Mouse (Mus musculus) naive thymus-derived CD4-positive, alpha-beta T cell, adult 2 months (primary cell): ENCODE measurements around the gene Gm28635.

Experiments
- DNase-seq: peaks from one replicate; pipeline ENCODE4 v3.0.0-alpha.2; 2011; ENCODE audit warnings: low read depth

Gm28635 gene

DNA sequence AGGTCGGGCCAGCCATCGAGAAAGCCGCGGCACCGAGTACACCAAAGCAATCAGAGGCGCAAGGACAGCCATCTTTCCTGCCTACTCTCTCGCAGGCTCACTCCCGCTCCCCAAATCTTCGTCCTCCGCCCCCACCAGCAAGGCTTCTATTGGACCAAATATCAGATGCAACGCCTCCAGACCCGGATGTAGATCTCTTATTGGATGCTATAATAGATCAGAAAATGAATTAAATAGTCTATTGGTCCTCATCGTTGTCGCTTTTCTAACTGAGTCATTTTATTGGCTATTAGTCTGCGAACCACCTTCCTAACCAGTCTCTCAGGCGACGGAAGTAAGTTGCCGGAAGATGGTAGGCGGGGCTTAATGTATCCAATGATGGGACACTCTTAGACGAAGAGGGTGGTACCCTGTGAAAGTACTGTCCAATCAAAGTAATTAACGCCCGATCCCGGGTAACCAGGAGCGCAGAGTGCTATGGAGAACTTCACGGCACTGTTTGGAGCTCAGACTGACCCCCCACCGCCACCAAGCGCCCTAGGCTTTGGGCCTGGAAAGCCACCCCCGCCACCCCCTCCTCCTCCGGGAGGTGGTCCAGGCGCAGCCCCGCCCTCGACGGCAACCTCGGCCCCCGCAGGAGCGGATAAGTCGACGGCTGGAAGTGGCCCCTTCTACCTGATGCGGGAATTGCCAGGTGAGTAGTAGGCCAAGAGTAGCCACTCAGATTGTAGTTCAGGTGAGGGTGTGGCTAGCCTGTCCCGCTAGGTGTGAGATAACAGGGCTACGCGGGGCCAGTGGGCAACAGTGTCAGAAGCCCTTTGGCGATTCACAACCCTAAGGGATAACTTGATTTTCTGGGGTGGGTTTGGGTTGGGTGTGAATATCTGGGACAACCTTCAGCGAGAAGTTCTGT, at the start of gene Gm28635, which contains the start of gene Med19:
Gene Gm28635 (minus strand): TSS at position 74 of the 913 bp plus-strand sequence.
Gene Med19 (plus strand): TSS at position 435 of the 913 bp plus-strand sequence.
- DNase-seq, result peak; percentile 98

DNA sequence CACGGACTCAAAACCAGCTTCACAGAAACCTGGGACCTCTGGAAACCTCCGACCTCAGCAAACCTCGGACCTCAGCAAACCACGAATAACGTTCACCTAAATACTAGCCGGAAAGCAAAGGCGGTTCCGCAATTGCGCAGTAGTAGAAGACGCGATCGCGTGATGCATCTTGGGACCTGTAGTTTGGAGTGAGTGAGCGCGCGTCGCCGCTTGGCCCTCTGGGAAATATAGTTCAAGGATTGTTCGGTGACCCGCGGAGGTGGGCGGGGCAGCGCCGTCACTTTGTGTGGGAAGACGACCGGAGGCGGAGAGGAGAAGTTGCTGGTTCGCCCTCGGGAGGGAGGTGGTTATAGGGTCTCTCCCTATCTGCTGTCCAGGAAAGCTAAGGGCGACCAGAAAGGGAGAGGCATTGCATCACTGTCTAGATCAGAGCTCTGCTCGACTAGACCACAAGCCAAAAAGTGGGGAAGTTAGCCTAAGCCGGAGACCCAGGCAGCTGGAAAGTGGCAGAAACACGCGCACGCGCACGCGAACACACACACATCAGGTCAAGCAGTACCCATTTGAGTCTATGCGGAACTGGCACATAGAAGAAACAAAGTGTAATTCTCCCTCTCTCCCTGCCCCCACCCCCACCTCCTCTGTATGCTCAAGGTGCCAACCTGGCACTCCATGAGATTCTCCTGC, 49.5 kb upstream of the Gm28635 start, which contains the start of gene Clp1:
Gene Clp1 (minus strand): TSS at position 179 of the 687 bp plus-strand sequence.
- DNase-seq, result peak; percentile 96

DNA sequence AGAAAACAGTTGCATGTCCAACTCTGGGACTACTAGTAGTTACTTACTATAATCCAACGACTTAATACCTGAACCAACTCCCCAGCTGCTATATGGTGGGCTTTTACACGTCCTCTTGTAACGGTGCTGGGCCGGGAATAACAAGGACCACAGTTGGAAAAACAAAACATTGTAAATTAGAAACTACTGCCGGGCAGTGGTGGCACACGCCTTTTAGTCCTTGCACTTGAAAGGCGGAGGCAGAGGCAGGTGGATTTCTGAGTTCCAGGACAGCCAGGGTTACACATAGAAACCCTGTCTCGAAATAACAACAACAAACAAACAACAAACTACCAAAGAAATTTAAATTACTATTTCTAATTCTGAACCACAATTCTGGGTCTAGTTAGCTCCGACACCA, 48.9 kb upstream of the Gm28635 start:
- DNase-seq, result peak; percentile 28

GRCm38 (mm10) chr2:84725770-84726169, 47.9 kb upstream of the Gm28635 start:
- no peak for DNase-seq

DNA sequence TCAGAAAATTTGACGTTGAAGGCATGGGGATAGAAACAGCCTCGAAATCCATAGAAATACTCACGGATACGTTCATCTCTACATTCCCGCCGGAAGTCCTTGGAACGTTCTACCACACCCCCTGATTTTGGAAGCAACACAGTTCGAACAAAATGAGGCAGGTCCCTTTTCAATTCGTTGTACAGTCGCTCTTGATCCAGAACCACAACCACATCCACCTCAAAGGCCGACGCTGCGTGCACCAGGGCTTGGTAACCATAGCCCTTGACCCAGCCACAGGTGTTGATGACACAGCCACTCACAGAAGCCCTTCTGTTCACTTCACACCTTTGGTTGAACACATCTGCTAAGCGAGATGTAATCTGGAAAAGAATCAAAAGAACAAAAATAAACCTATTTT, 46.0 kb upstream of the Gm28635 start:
- no peak for DNase-seq

DNA sequence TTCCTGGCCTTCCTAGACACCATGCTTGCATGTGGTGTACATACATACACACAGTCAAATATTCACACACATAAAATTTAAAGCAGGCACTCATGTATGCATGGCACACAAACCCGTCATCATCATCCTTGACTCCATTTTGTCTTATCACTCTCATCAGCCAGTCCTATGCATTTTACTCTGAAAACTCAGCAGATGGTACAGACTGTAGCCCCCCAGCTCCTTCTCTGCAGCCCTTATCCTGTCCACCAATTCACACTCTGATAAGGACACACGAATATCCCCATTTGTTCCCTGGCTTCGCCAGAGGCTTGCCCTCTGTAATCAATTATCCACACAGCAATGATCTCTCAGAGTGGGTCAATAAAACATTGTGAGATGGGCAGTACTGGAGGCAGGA, 43.3 kb upstream of the Gm28635 start:
- no peak for DNase-seq

DNA sequence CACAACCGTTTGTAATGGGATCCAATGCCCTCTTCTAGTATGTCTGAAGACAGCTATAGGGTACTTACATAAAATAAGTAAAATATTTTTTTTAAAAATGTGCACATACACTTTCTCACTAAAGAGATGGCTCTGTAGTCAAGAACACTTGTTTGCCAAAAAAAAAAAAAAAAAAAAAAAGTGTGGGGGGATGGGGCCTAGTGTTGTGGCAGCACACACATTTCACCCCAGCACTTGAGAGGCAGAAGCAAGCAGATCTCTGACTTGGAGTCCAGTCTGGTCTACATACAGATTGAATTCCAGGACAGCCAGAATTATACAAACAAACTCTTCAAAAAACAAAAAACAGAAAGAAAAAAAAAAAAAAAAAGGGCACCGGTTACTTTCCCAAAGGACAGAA, 42.9 kb upstream of the Gm28635 start:
- no peak for DNase-seq

DNA sequence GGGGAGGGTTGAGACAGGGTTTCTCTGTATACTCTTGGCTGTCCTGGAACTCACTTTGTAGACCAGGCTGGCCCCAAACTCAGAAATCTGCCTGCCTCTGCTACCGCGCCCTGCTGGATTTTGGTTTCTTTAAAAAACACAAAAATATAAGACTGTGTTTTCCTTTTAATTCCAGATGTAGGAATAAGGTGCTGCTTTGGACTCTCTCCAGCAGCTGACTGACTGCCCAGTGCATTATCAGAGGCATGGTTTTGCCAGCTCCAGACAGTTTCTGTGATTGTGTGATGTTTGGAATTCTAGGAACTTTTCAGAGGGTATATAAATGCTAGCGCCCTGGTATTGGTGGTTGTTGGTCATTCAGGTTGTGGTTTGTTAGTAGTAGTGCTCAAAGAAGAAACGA, 39.5 kb upstream of the Gm28635 start:
- DNase-seq, result no peak

- no peak for DNase-seq
Observed at GRCm38 (mm10) chr2:84716423-84717355, 38.8 kb upstream of the Gm28635 start.

DNA sequence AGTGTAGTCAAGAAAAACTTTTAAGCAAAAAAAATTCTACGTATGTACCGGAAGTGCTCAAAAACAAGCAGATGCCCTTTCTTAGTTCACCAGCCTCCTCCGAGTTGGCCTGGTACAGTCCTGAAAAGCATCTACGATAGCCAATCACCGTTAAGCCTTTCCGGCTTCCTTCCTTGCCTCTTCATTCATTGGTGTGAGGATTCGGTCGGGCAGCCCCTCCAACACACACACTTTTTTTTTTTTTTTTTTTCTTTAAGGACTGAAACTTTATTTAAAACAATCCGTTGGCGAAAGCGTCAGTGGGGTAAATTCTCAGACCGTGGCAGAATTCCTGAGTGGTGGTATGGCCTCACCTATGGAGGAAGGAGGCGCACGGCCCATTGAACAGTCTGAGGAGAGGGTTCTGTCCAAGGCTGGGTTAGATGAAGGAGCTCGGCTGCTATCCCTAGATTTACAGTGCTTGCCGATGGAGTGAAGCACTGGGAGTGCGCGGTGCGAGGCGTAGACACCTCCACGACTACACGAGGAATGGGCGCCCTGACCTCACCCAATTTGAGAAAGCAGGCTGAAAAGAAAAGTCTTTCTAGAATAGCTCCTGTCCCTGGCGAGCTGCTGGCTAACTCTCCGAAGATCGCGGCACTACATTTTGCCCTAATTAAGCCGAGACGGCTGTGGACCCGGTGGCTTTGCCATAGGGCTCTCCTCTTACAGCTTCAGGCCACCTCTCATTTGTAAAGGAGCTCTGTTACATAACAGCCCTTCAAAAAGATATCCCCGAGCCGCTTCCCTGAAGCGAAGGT, 37.9 kb upstream of the Gm28635 start:
- DNase-seq, result no peak

DNA sequence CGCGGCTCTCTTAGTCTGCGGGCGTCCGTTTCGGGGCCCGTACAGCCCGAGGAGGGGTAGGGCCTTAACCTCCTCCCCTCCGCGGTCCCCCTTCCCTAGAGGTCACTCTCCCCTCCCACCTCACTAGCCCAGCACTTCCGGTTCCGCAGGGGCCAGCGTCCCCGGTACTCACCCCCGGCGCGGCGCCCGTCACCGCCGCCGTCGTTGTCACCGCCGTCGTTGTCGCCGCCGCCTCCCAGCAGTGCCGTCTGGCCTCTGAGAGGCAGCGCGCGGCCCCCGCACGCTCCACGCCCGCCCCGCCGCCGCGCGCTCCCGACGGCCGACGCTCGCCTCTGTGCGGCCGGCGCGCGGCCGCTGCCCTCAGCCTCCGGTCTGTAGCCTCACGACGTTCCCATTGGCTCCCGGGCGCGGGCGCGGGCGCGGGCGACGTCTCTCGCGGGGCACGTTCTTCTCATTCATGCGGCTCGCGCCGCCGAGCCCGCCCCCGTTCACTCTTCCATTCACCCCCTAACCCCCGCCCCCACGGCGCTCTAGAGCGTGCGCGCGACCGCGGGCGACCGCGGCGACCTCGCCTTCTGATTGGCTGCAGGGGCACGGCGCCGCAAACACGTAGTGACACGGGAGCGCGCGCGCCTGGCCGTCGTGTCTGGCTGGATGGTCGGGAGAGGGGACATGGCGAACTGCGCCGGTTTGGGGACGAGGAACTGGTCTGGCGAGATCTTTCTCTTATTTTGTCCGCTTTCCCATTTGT, 37.1 kb upstream of the Gm28635 start, which contains the start of gene Zdhhc5:
Gene Zdhhc5 (minus strand): TSS at position 370 of the 751 bp plus-strand sequence.
- peak; percentile 99 for DNase-seq

DNA sequence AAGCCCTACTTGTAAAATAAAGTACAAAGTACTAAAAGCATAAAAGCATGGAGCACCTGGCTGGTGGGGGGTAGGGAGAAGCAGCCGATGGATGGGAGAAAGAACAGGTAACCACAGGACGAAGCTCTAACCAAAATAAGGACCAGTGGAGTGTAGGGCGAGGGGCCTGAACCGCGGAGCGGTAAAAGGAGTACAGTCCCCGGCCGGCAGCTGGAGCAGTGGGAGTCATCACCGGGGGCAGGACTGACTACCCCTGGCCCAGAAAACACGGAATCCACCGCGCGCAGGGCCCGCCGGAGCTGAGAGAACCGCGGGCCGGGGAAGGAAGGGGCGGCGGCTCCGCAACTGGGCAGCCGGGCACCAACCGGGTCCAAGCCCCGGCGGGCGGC, 36.6 kb upstream of the Gm28635 start:
- no peak for DNase-seq

DNA sequence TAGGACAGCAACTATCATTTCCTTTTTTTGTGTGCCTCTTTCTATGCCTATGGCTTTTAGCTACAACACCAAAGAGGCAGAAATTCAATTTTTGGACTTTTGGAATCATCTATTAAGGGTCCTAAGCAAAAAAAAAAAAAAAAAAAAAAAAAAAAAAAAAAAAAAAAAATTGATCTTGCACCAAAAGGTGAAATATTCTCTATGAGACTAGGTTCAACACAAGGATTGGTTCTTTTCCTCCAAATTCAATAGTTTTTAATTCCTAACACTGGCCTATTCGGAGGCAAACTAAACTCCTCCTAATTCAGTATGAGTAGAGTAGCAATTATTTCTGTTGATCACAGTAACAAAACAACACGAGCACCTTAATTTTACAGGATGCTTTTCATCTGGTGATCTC, 34.1 kb upstream of the Gm28635 start:
- no peak for DNase-seq

DNA sequence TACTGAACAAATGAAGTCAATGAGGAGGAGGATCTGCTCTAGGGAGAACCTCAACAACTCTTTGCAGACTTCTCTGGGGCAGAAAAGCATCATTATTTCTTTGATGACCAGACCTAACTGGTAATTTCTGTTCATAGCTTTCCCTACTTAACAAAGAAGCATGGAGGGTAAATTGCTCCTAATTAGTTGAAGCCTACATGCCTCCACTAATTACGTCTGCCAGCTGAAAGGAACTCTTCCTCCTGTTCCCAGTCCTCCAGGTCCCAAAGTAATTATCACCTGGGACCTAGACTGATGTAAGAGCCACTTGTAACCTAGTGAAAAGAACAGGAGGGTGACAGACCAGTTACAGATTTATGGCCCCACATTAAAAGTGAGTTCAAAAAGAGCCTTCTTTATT, 29.7 kb upstream of the Gm28635 start:
- DNase-seq, result no peak

GRCm38 (mm10) chr2:84705295-84705694, 27.5 kb upstream of the Gm28635 start:
- DNase-seq, result no peak

- no peak for DNase-seq
Observed at GRCm38 (mm10) chr2:84704329-84704728, 26.5 kb upstream of the Gm28635 start.

- DNase-seq, result no peak
Observed at GRCm38 (mm10) chr2:84703497-84703896, 25.7 kb upstream of the Gm28635 start.

GRCm38 (mm10) chr2:84695007-84695695, 17.3 kb upstream of the Gm28635 start:
- DNase-seq, result no peak

GRCm38 (mm10) chr2:84690050-84690449, 12.2 kb upstream of the Gm28635 start:
- DNase-seq, result no peak
